Mouse (Mus musculus): ENCODE results near the gene Polr1c.

DNA sequence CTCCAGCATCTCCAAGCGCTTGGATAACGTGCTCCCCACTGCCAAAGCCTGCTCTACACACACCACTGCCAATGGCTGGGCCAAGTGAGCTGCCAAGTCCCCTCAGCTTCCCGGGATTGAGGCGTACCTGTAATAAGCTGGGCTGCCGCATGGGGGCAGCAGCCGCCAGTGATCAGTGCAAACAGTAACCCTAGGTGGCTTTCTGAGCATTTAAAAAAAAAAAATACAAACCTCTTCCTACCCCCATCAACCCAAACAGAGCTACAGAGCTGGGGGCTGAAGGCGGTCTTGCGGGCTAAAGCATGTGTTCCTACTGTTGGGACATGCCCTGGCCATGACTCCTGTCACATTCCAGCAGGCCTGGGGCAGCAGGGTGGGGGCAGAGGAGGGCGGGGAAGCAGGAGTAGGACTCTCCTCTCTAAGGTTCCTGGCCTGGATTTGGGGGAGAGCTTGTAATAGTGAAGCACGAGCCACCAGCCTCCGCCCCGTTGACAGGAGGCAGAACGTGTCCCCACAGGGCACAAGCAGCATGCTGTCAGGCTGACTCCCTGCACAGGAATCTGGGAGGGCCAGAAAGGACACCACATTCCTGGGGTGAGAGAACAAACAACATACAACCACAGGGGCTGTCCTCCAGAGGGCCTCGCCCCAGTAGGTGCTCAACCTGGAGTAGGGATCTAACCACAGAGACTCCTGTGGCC is 18.2 kb upstream of the Polr1c start:
- TF ChIP-seq POLR2A (IDR thresholded peaks at IDR 0.05; ENCODE audit: insufficient read length, low read depth) (no peak), TCF3 (IDR thresholded peaks at IDR 0.05; ENCODE audit: insufficient read length, low read depth) (no peak)

Data from myocyte (in vitro differentiated cells).